Mouse (Mus musculus) liver, embryonic 14.5 days (tissue): ENCODE measurements at regions not wholly inside any gene's neighbourhood (a gene's known extent, or its start where the extent isn't known, plus 50 kb on each side); places are given as distances from the start of the nearest gene placed in this dataset.
"Not testable (repeated sequence)": the region's sequence is repeated elsewhere in the genome, so short reads cannot be mapped to it uniquely, and the experiment has no call there.

Experiments
- ATAC-seq: fragments of 200-750 bp; cut with Nextera tagmentation; 2 replicates; pipeline ENCODE4 v1.8.0; 2017; ENCODE audit warnings: moderate number of reproducible peaks, mild to moderate bottlenecking, moderate library complexity; ENCODE audit not compliant: insufficient read depth
- DNase-seq, 3 experiments: peaks; one replicate each; pipeline ENCODE4 v3.0.0-alpha.2; 2012 to 2013; ENCODE audit warnings: low read depth in 3 of 3, low spot score in 3 of 3
- H3K27ac ChIP-seq: fragments of 300-500 bp; sonication (generic); 2 replicates; pipeline ENCODE4 v1.5.1; 2014; ENCODE audit warnings: moderate library complexity, mild to moderate bottlenecking, control low read depth, inconsistent platforms
- H3K27me3 ChIP-seq: fragments of 300-500 bp; sonication (generic); 2 replicates; pipeline ENCODE4 v1.6.1; 2014; ENCODE audit warnings: mild to moderate bottlenecking, low read length, moderate library complexity; ENCODE audit not compliant: control insufficient read depth, insufficient read depth
- H3K36me3 ChIP-seq: fragments of 300-500 bp; sonication (generic); replicated peaks from 2 replicates; pipeline ENCODE4 v1.6.1; 2014; ENCODE audit warnings: low read depth; ENCODE audit not compliant: control insufficient read depth, insufficient read depth
- H3K4me1 ChIP-seq, 2 experiments: fragments of 200-500 bp in 1 of 2; fragments of 300-500 bp in 1 of 2; sonication (generic) in 1 of 2; replicated peaks; 2 replicates each; pipeline ENCODE4 v1.6.1; 2012 to 2014; ENCODE audit warnings: antibody characterized with exemption in 1 of 2, inconsistent platforms in 1 of 2, low read length in 1 of 2; ENCODE audit not compliant: control insufficient read depth in 2 of 2, insufficient read depth in 2 of 2
- H3K4me2 ChIP-seq: fragments of 300-500 bp; sonication (generic); 2 replicates; pipeline ENCODE4 v1.6.1; 2014; ENCODE audit warnings: low read depth, mild to moderate bottlenecking, control low read depth, moderate library complexity
- H3K4me3 ChIP-seq, 2 experiments: fragments of 200-500 bp in 1 of 2; fragments of 300-500 bp in 1 of 2; sonication (generic) in 1 of 2; 2 replicates each; pipeline ENCODE4 v1.5.1; 2012 to 2014; ENCODE audit warnings: low read depth in 2 of 2, low read length in 2 of 2, mild to moderate bottlenecking in 2 of 2, control low read depth in 1 of 2, inconsistent platforms in 1 of 2, moderate library complexity in 1 of 2; ENCODE audit not compliant: insufficient read depth in 1 of 2
- H3K9ac ChIP-seq: fragments of 300-500 bp; sonication (generic); replicated peaks from 2 replicates; pipeline ENCODE4 v1.6.1; 2014; ENCODE audit warnings: mild to moderate bottlenecking, control low read depth, moderate library complexity
- H3K9me3 ChIP-seq: fragments of 300-500 bp; sonication (generic); 2 replicates; pipeline ENCODE4 v1.6.1; 2016; ENCODE audit warnings: low read length, mixed read lengths; ENCODE audit not compliant: control insufficient read depth
- CTCF ChIP-seq: IDR thresholded peaks from 2 replicates; pipeline ENCODE4 v1.5.1; 2016; ENCODE audit warnings: antibody characterized with exemption, low read depth, control low read depth
- EP300 ChIP-seq: IDR thresholded peaks from 2 replicates; pipeline ENCODE4 v1.6.1; 2016; ENCODE audit warnings: antibody characterized with exemption, low read depth
- WGBS: fragments of 180-500 bp; shearing (Covaris S2); extraction: QIAGEN DNeasy Blood & Tissue Kit; methylation state at CpG from one replicate; pipeline ENCODE4 v1.1.7; 2014; ENCODE audit not compliant: insufficient replicate concordance; 5-methylcytosine and 5-hydroxymethylcytosine counted together

DNA sequence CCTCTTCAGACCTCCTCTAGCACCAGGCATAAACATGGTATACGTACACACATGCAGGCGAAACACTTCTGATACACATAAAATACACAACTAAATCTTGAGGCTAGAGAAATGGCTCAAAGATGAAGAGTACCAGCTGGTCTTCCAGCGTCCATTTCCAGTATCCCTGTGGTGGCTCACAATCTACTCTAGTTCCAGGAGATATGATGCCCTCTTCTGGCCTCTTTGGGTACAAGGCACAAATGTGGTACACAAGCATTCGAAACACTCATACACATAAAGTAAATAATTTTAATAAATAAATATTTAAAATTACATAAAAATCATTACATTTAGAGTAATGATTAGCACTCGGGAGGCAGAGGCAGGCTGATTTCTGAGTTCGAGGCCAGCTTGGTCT lies 50.7 kb upstream of the Rabgap1l start:
- H3K4me2 ChIP-seq = no peak overlapping the region
- H3K9me3 ChIP-seq = no peaks in the 10 kb centered on the region
- DNase-seq (peak in 2 of 3 experiments; percentile 36 to 42), ATAC-seq (no peak)
- H3K27ac ChIP-seq = no peak overlapping the region
- 72% methylated on average over 6 of the region's 6 CpGs for WGBS
- H3K9ac ChIP-seq = no peak overlapping the region
- TF ChIP-seq EP300 (no peak), CTCF (peak; percentile 62)
- H3K36me3 ChIP-seq = no peaks in the 10 kb centered on the region
- no peak overlapping the region for H3K4me3 ChIP-seq
- H3K4me1 ChIP-seq = peaks cover 14 to 19% of the 10 kb centered on the region in 2 experiments
- H3K27me3 ChIP-seq = no peaks in the 10 kb centered on the region

DNA sequence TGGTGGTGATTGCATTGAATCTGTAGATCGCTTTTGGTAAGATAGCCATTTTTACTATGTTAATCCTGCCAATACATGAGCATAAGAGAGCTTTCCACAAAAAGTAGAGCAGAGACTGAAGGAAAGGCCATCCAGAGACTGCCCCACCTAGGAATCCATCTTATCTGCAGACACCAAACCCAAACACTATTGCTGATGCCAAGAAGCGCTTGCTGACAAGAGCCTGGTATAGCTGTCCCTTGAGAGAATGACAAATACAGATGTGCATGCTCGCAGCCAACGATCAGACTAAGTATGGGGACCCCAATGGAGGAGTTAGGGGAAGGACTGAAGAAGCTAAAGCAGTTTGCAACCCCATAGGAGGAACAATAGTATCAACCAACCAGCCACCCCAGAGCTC lies 51.7 kb upstream of the Rabgap1l start:
- H3K9ac ChIP-seq = peak overlapping the region; percentile 43; the same call in 1 of the 2 replicates

DNA sequence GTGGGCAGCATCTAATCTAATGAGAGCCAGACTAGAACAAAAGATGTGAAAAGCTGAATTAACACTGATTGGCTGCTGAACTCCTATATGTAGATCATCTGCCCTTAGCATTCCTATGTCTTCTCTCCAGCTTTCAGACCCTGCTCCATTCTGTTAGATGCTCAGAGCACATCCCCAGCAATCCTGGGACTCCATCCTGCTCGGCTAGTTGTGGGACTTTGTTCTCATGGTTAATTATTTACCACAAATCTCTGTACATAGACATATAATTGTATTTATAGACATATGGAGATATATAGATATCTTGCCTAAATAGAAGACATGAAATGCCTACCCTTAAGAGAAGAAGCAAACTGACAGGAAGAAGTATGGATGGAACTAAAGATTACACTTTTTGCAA lies 55.5 kb upstream of the Rc3h1 start:
- H3K9ac ChIP-seq = no peak overlapping the region
- H3K4me1 ChIP-seq = peaks cover 0 to 7% of the 10 kb centered on the region in 2 experiments; a peak in 2 of 4 replicates
- H3K27ac ChIP-seq = no peak overlapping the region
- ATAC-seq (no peak), DNase-seq (no peak)
- no peaks in the 10 kb centered on the region for H3K36me3 ChIP-seq
- no peak overlapping the region for H3K4me3 ChIP-seq
- H3K9me3 ChIP-seq = no peaks in the 10 kb centered on the region
- no peaks in the 10 kb centered on the region for H3K27me3 ChIP-seq
- no peak overlapping the region for H3K4me2 ChIP-seq
- TF ChIP-seq CTCF (no peak), EP300 (0 out of 2 replicates have a peak, but pooled peaks have one; percentile 20)
- WGBS = 40% methylated on average over 1 of the region's 1 CpGs

More for the DNA sequence above, 51.7 kb upstream of the Rabgap1l start:
- Histone ChIP-seq H3K4me2 (peak overlapping the region; percentile 52), H3K27ac (peak overlapping the region; percentile 70), H3K4me1 (peaks cover 13 to 14% of the 10 kb centered on the region in 2 experiments)
- peak; percentile 88 for ATAC-seq
- H3K4me3 ChIP-seq, H3K27me3 ChIP-seq, H3K9me3 ChIP-seq, H3K36me3 ChIP-seq: not testable (repeated sequence)
- TF ChIP-seq EP300 = peak; percentile 69
- peak; percentile 31 to 51 (median 40) for DNase-seq
- 30% methylated on average over 4 of the region's 4 CpGs for WGBS

DNA sequence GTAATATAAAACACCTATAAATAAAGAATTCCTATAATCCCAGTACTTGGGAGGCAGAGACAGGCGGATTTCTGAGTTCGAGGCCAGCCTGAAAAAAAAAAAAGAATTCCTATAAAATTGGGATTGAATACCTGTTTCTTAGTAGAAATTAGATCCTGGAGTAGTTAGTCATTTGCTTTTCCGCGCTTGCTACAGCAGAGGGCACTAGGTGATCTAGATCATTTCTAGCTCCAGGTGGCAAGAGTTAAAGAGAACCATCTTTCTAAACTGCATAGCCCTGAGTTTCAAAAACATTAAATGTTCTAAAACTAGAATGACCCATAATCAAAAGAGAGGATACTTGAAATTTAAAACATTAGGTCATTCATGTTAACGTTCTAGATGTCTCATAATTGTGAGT lies 51.8 kb upstream of the Rc3h1 start:
- DNase-seq = no peak
- WGBS = 61% methylated on average over 5 of the region's 5 CpGs

DNA sequence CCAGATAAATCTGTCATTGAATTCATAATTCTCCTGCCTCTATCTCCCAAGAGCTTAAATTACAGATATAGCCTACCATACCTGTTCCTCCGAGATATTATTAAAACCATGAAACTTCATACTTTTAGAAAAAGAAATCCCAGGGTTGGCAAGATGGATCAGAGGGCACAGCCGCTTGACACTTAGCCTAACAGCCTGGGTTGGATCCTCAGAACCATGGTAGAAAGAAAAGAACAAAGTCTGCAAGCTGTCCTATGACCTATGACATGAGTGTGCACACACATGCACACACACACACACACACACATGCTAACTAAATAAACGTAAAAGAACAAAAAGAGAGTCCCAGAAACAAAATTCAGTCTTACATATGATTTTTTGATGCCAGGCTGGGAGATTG lies 50.8 kb upstream of the Rc3h1 start:
- ATAC-seq (no peak), DNase-seq (no peak)
- Histone ChIP-seq H3K4me2 (no peak overlapping the region), H3K36me3 (no peaks in the 10 kb centered on the region), H3K27me3 (no peaks in the 10 kb centered on the region), H3K4me3 (no peak overlapping the region), H3K27ac (no peak overlapping the region), H3K9ac (no peak overlapping the region), H3K9me3 (no peaks in the 10 kb centered on the region), H3K4me1 (peaks cover 0 to 7% of the 10 kb centered on the region in 2 experiments; a peak in 2 of 4 replicates)
- WGBS = 73% methylated on average over 3 of the region's 3 CpGs
- TF ChIP-seq EP300 (no peak), CTCF (no peak)

More for the DNA sequence above, 51.8 kb upstream of the Rc3h1 start:
- TF ChIP-seq EP300 = no peak
- TF ChIP-seq CTCF = peak; percentile 19; the same call in 1 of the 2 replicates
- no peaks in the 10 kb centered on the region for H3K9me3 ChIP-seq
- no peaks in the 10 kb centered on the region for H3K27me3 ChIP-seq
- H3K36me3 ChIP-seq = no peaks in the 10 kb centered on the region
- no peak for ATAC-seq
- peaks cover 0 to 7% of the 10 kb centered on the region in 2 experiments; a peak in 2 of 4 replicates for H3K4me1 ChIP-seq
- H3K27ac ChIP-seq = no peak overlapping the region
- H3K4me3 ChIP-seq = no peak overlapping the region
- no peak overlapping the region for H3K9ac ChIP-seq
- no peak overlapping the region for H3K4me2 ChIP-seq
